ENCODE assay signal across 22 mouse cellular contexts in genomic region chr13:37106009-37106408, GRCm38 (mm10).
"Had no signal": no experiment of that assay in that cellular context is flagged by ENCODE, and none has a peak within 500 bp of the region (broad histone marks: within the 10 kb centered on the region; RNA-seq: fewer than 3 reads in every experiment).

No protein-coding gene starts in this region.

- H3K9ac ChIP-seq: hindbrain, embryonic 14.5 days; intestine, embryonic 15.5 days; limb, embryonic 13.5 days; limb, embryonic 15.5 days; liver, embryonic 12.5 days had no signal

- H3K4me3 ChIP-seq: heart, adult 2 months; intestine, embryonic 15.5 days; layer of hippocampus, adult 2 months; left cerebral cortex, adult 2 months; limb, embryonic 13.5 days; limb, embryonic 15.5 days; liver, embryonic 12.5 days had no signal

- ATAC-seq: hindbrain, embryonic 16.5 days; inflammation-experienced regulatory T-cells, adult 6 months; intestine, embryonic 15.5 days; intestine, postnatal 0 days; liver, embryonic 12.5 days had no signal

- H3K36me3 ChIP-seq: intestine, embryonic 15.5 days; limb, embryonic 13.5 days; limb, embryonic 15.5 days; liver, embryonic 12.5 days had no signal

- H3K27ac ChIP-seq: heart, adult 2 months; hindbrain, embryonic 14.5 days; intestine, embryonic 15.5 days; layer of hippocampus, adult 2 months; left cerebral cortex, adult 2 months; limb, embryonic 13.5 days; limb, embryonic 15.5 days; liver, embryonic 12.5 days had no signal

- H3K9me3 ChIP-seq: intestine, embryonic 15.5 days; limb, embryonic 13.5 days; limb, embryonic 15.5 days; liver, embryonic 12.5 days had no signal

- H3K27me3 ChIP-seq: intestine, embryonic 15.5 days; limb, embryonic 13.5 days; limb, embryonic 15.5 days; liver, embryonic 12.5 days had no signal

- DNase-seq: gastrocnemius, postnatal 14 days; gastrocnemius, postnatal 36 days; heart, adult 2 months; heart, postnatal 10 days; heart, postnatal 4 days; kidney, adult 18-20 months; kidney, adult 8-10 months; kidney, postnatal 10 days; kidney, postnatal 25 days; kidney, postnatal 4 days; left cerebral cortex, postnatal 4 days had no signal

- H3K4me1 ChIP-seq: intestine, embryonic 15.5 days; liver, embryonic 12.5 days had no signal

- H3K4me2 ChIP-seq: heart, embryonic 11.5 days; hindbrain, embryonic 14.5 days; intestine, embryonic 15.5 days; limb, embryonic 13.5 days; limb, embryonic 15.5 days; liver, embryonic 12.5 days had no signal
